33 mouse cellular contexts compared by ENCODE assay signal in the genomic region with DNA sequence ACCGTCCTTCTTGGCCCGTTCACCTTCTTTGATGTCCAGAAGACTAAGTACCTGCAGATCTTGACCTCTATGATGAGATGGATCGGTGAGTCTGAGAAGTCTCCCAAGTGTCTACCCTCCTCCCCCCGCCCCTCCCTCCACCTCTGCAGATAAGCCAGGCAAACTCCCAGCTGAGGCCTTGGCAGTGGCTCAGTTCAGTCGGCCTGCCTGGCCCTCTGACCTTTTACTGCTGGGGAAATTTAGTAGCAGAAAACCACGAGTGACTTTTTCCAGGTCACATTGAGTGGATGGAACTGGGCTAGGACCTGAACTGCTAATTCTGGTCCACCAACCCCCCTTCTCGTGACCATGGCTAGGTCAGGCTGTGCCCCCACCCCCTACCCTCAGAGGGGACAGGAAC. TPM values are rescaled to one million over a fixed set of nuclear protein-coding genes. Genes with fewer than 3 reads are reported as not detected.
A peak's percentile ranks its signal among the peaks of the same experiment; 100 is the strongest.
DNase-seq lines count a peak whose midpoint lies in the region; ATAC-seq and TF ChIP-seq lines count a peak whose summit lies in the region.
"Had no signal": no experiment of that assay in that cellular context is flagged by ENCODE, and none has a peak within 500 bp of the region (broad histone marks: within the 10 kb centered on the region; RNA-seq: fewer than 3 reads in every experiment).

No protein-coding gene starts in this region.

- no peaks in the 10 kb centered on the region for H3K79me2 ChIP-seq in heart, adult 2 months (replicated peaks; ENCODE audit: control insufficient read depth, insufficient read depth, low read length)

- ATAC-seq in forebrain, embryonic 14.5 days, result no peak
- ATAC-seq in forebrain, embryonic 15.5 days (replicated peaks), result no peak
- no peak for ATAC-seq in heart, embryonic 11.5 days (replicated peaks; ENCODE audit: insufficient number of reproducible peaks, low FRiP score, low TSS enrichment)
- ATAC-seq: activated CD4-positive, CD25-positive, alpha-beta regulatory T cell, adult 4 months; hindbrain, embryonic 16.5 days; intestine, embryonic 15.5 days; liver, embryonic 12.5 days; liver, postnatal 0 days had no signal

- H3K36me3 ChIP-seq in forebrain, embryonic 14.5 days (ENCODE audit: control insufficient read depth, insufficient read depth, low read length), result no peaks in the 10 kb centered on the region
- no peaks in the 10 kb centered on the region for H3K36me3 ChIP-seq in forebrain, embryonic 15.5 days
- no peaks in the 10 kb centered on the region for H3K36me3 ChIP-seq in heart, embryonic 11.5 days (ENCODE audit: control insufficient read depth, insufficient read depth, low read length)
- no peaks in the 10 kb centered on the region for H3K36me3 ChIP-seq in heart, adult 2 months (ENCODE audit: control insufficient read depth, insufficient read depth, low read length)
- H3K36me3 ChIP-seq: embryonic facial prominence, embryonic 13.5 days; intestine, embryonic 15.5 days; liver, embryonic 12.5 days; midbrain, embryonic 12.5 days had no signal

- no peak overlapping the region for H3K4me2 ChIP-seq in forebrain, embryonic 14.5 days (ENCODE audit: low read length)
- no peak overlapping the region for H3K4me2 ChIP-seq in forebrain, embryonic 15.5 days (replicated peaks)
- H3K4me2 ChIP-seq in heart, embryonic 11.5 days, result no peak overlapping the region
- H3K4me2 ChIP-seq: embryonic facial prominence, embryonic 13.5 days; intestine, embryonic 15.5 days; liver, embryonic 12.5 days; midbrain, embryonic 12.5 days had no signal

- intact Hi-C loops in heart, adult 2 months (cut with DNase I), result no loop called here

- H3K9ac ChIP-seq in forebrain, embryonic 14.5 days (ENCODE audit: low read length), result peak overlapping the region; percentile 22; the same call in 1 of the 2 replicates
- H3K9ac ChIP-seq in forebrain, embryonic 15.5 days (replicated peaks), result no peak overlapping the region
- H3K9ac ChIP-seq in heart, embryonic 11.5 days (ENCODE audit: low read depth, low read length), result peak overlapping the region; percentile 18; the same call in 1 of the 2 replicates
- no peak overlapping the region for H3K9ac ChIP-seq in heart, adult 2 months (ENCODE audit: low read depth, low read length)
- H3K9ac ChIP-seq: embryonic facial prominence, embryonic 13.5 days; intestine, embryonic 15.5 days; liver, embryonic 12.5 days; liver, postnatal 0 days had no signal

- 80% methylated on average over 7 of the region's 7 CpGs for WGBS in forebrain, embryonic 14.5 days
- 74% methylated on average over 7 of the region's 7 CpGs for WGBS in forebrain, embryonic 15.5 days
- 42% methylated on average over 7 of the region's 7 CpGs for WGBS in heart, embryonic 11.5 days (ENCODE audit: insufficient replicate concordance)
- 54% methylated on average over 7 of the region's 7 CpGs for WGBS in heart, adult 2 months

- H3K27ac ChIP-seq in forebrain, embryonic 14.5 days (ENCODE audit: low read depth, low read length), result no peak overlapping the region
- no peak overlapping the region for H3K27ac ChIP-seq in forebrain, embryonic 15.5 days (replicated peaks)
- H3K27ac ChIP-seq in heart, embryonic 11.5 days (ENCODE audit: low read depth, low read length), result no peak overlapping the region
- no peak overlapping the region for H3K27ac ChIP-seq in heart, adult 2 months
- H3K27ac ChIP-seq: embryonic facial prominence, embryonic 13.5 days; intestine, embryonic 15.5 days; liver, embryonic 12.5 days; midbrain, embryonic 12.5 days had no signal

- no peaks in the 10 kb centered on the region for H3K9me3 ChIP-seq in forebrain, embryonic 14.5 days (replicated peaks; ENCODE audit: control insufficient read depth, low read length)
- no peaks in the 10 kb centered on the region for H3K9me3 ChIP-seq in forebrain, embryonic 15.5 days
- no peaks in the 10 kb centered on the region for H3K9me3 ChIP-seq in heart, embryonic 11.5 days (replicated peaks; ENCODE audit: control insufficient read depth, low read length)
- H3K9me3 ChIP-seq: embryonic facial prominence, embryonic 13.5 days; intestine, embryonic 15.5 days; liver, embryonic 12.5 days; midbrain, embryonic 12.5 days had no signal

- peak; percentile 45 to 62 for DNase-seq in adrenal gland, adult (ENCODE audit: inconsistent age in 2 of 2, low spot score in 1 of 2)
- DNase-seq in adrenal gland, postnatal 4 days (ENCODE audit: low spot score in 2 of 2), result no peak
- no peak for DNase-seq in forebrain, embryonic 14.5 days (ENCODE audit: low spot score)
- no peak for DNase-seq in heart, adult 2 months
- DNase-seq in adipocyte (ENCODE audit: low spot score), result peak; percentile 33
- DNase-seq: cerebellum, adult 11-12 months; cerebellum, adult 9-11 months; embryo, embryonic 11 days; heart, adult 11 months; heart, postnatal 14 days; kidney, adult 2 months; kidney, postnatal 36 days; layer of hippocampus, postnatal 36 days; left cerebral cortex, postnatal 4 days; liver, postnatal 0 days; lung, postnatal 36 days; right cerebral cortex, postnatal 25 days; spleen, adult 18-20 months; thymus, postnatal 14 days had no signal

- TF ChIP-seq EP300 in heart, adult 2 months (IDR thresholded peaks at IDR 0.05; ENCODE audit: insufficient read depth, low read depth, low read length), result no peak

- H3K27me3 ChIP-seq in forebrain, embryonic 14.5 days (replicated peaks; ENCODE audit: control insufficient read depth, insufficient read depth, low read length), result no peaks in the 10 kb centered on the region
- H3K27me3 ChIP-seq in forebrain, embryonic 15.5 days, result no peaks in the 10 kb centered on the region
- no peaks in the 10 kb centered on the region; the same call in none of the 2 replicates for H3K27me3 ChIP-seq in heart, embryonic 11.5 days (ENCODE audit: control insufficient read depth, insufficient read depth, low read length)
- H3K27me3 ChIP-seq in heart, adult 2 months (ENCODE audit: control insufficient read depth, insufficient read depth, low read length), result no peaks in the 10 kb centered on the region
- H3K27me3 ChIP-seq: CH12.LX; intestine, embryonic 15.5 days had no signal

- TF ChIP-seq POLR2A in heart, adult 2 months (IDR thresholded peaks at IDR 0.05; ENCODE audit: insufficient read depth, low read depth, low read length), result no peak

- TF ChIP-seq CTCF in heart, adult 2 months (IDR thresholded peaks at IDR 0.05), result no peak

- no peak overlapping the region for H3K4me3 ChIP-seq in forebrain, embryonic 14.5 days (ENCODE audit: low read depth, low read length)
- H3K4me3 ChIP-seq in forebrain, embryonic 15.5 days, result no peak overlapping the region
- H3K4me3 ChIP-seq in heart, embryonic 11.5 days (ENCODE audit: low read depth, low read length), result no peak overlapping the region
- no peak overlapping the region for H3K4me3 ChIP-seq in heart, adult 2 months
- H3K4me3 ChIP-seq: embryonic facial prominence, embryonic 13.5 days; intestine, embryonic 15.5 days; liver, embryonic 12.5 days; midbrain, embryonic 12.5 days had no signal

- H3K4me1 ChIP-seq in forebrain, embryonic 14.5 days (ENCODE audit: control insufficient read depth, insufficient read depth, low read length), result peaks cover 56% of the 10 kb centered on the region
- H3K4me1 ChIP-seq in forebrain, embryonic 15.5 days, result peaks cover 80% of the 10 kb centered on the region
- peaks cover 73% of the 10 kb centered on the region for H3K4me1 ChIP-seq in heart, embryonic 11.5 days (ENCODE audit: control insufficient read depth, insufficient read depth, low read length)
- peaks cover 7% of the 10 kb centered on the region for H3K4me1 ChIP-seq in heart, adult 2 months (ENCODE audit: control insufficient read depth, insufficient read depth, low read length)

RNA-seq across cellular contexts. Expression of a gene that starts 38.6 kb away (rescaled TPM):
- 1 to 10 TPM; 1.8 to 2.0 TPM for total RNA-seq in adrenal gland, postnatal 4 days (2021)
- 0.12 and 0.14 TPM in 2 replicates for polyA plus RNA-seq in forebrain, embryonic 14.5 days (2014; fragmentation: Nextera tagmentation; extraction: Ambion mirVana)
- polyA plus RNA-seq in forebrain, embryonic 15.5 days (2015; fragmentation: Nextera tagmentation; extraction: Ambion mirVana), result 0.22 and 0.23 TPM in 2 replicates
- 0.13 TPM in 1 of 2 replicates, not detected in the other for polyA plus RNA-seq in heart, embryonic 11.5 days (2014; fragmentation: Nextera tagmentation; extraction: Ambion mirVana)
- total RNA-seq in heart, adult 2 months (2021), result under 1 TPM; 0.25 to 0.26 TPM
- polyA plus RNA-seq in heart, adult 2 months (2012; rRNA removed), result 1.6 and 2.0 TPM in 2 replicates
- total RNA-seq: megakaryocyte, adult 5-6 weeks had no signal
- polyA plus RNA-seq: activated CD4-positive, CD25-positive, alpha-beta regulatory T cell, adult 4 months; C2C12; embryonic facial prominence, embryonic 13.5 days; forebrain, embryonic 11.5 days; kidney, embryonic 16.5 days; stomach, embryonic 16.5 days had no signal

RNA-seq across cellular contexts. Expression of a gene that starts 40.8 kb away (rescaled TPM):
- 10 to 100 TPM; 21.6 to 22.1 TPM for total RNA-seq in adrenal gland, postnatal 4 days (2021)
- polyA plus RNA-seq in forebrain, embryonic 14.5 days (2014; fragmentation: Nextera tagmentation; extraction: Ambion mirVana), result 19.5 and 20.4 TPM in 2 replicates
- 19.0 and 24.1 TPM in 2 replicates for polyA plus RNA-seq in forebrain, embryonic 15.5 days (2015; fragmentation: Nextera tagmentation; extraction: Ambion mirVana)
- 13.7 and 15.7 TPM in 2 replicates for polyA plus RNA-seq in heart, embryonic 11.5 days (2014; fragmentation: Nextera tagmentation; extraction: Ambion mirVana)
- total RNA-seq in heart, adult 2 months (2021), result 10 to 100 TPM; 18.5 to 23.6 TPM
- polyA plus RNA-seq in heart, adult 2 months (2012; rRNA removed), result 20.2 and 31.5 TPM in 2 replicates

RNA-seq across cellular contexts. Expression of a gene that starts 41.1 kb away (rescaled TPM):
- 10 to 100 TPM; 11.9 to 12.0 TPM for total RNA-seq in adrenal gland, postnatal 4 days (2021)
- polyA plus RNA-seq in forebrain, embryonic 14.5 days (2014; fragmentation: Nextera tagmentation; extraction: Ambion mirVana), result 6.3 and 8.5 TPM in 2 replicates
- polyA plus RNA-seq in forebrain, embryonic 15.5 days (2015; fragmentation: Nextera tagmentation; extraction: Ambion mirVana), result 10.8 and 12.4 TPM in 2 replicates
- polyA plus RNA-seq in heart, embryonic 11.5 days (2014; fragmentation: Nextera tagmentation; extraction: Ambion mirVana), result 7.5 and 8.2 TPM in 2 replicates
- total RNA-seq in heart, adult 2 months (2021), result 10 to 100 TPM in 1 of 2 experiments, 1 to 10 TPM in 1; 8.8 to 11.6 TPM
- polyA plus RNA-seq in heart, adult 2 months (2012; rRNA removed), result 8.6 and 9.9 TPM in 2 replicates

RNA-seq across cellular contexts. Expression of a gene that starts 48.4 kb away (rescaled TPM):
- 100 to 1,000 TPM; 608 to 629 TPM for total RNA-seq in adrenal gland, postnatal 4 days (2021)
- 17.2 and 20.0 TPM in 2 replicates for polyA plus RNA-seq in forebrain, embryonic 14.5 days (2014; fragmentation: Nextera tagmentation; extraction: Ambion mirVana)
- 23.9 and 24.0 TPM in 2 replicates for polyA plus RNA-seq in forebrain, embryonic 15.5 days (2015; fragmentation: Nextera tagmentation; extraction: Ambion mirVana)
- polyA plus RNA-seq in heart, embryonic 11.5 days (2014; fragmentation: Nextera tagmentation; extraction: Ambion mirVana), result 10.0 and 12.0 TPM in 2 replicates
- total RNA-seq in heart, adult 2 months (2021), result 1 to 10 TPM; 7.1 to 8.8 TPM
- polyA plus RNA-seq in heart, adult 2 months (2012; rRNA removed), result 8.4 and 8.7 TPM in 2 replicates

Comparison
In these comparisons a context has a peak if more than half of its experiments do, and no peak if none do; other contexts are left out.
1. DNase-seq: peak in adrenal gland, adult (2 of 2) and adipocyte (single experiment); none in adrenal gland, postnatal 4 days (0 of 2), forebrain, embryonic 14.5 days (single experiment) and heart, adult 2 months (0 of 2).
2. H3K9ac ChIP-seq: peak in forebrain, embryonic 14.5 days (single experiment) and heart, embryonic 11.5 days (single experiment); none in forebrain, embryonic 15.5 days (single experiment) and heart, adult 2 months (single experiment).